Mouse (Mus musculus) adrenal gland, postnatal 25 days (tissue): ENCODE measurements around the gene Zfp740. TPM values are rescaled to one million over a fixed set of nuclear protein-coding genes. Genes with fewer than 3 reads are reported as not detected.

Source experiments
- DNase-seq: peaks from one replicate; pipeline ENCODE4 v3.0.0; 2021; ENCODE audit warnings: mixed read lengths
- total RNA-seq: library from RNA; stranded (reverse); gene quantifications from 2 replicates; pipeline ENCODE4 v1.2.3, GENCODE M21; 2021

The Zfp740 gene
- total RNA-seq, 1 experiment from 2014 or later, result 80.4 TPM

DNA sequence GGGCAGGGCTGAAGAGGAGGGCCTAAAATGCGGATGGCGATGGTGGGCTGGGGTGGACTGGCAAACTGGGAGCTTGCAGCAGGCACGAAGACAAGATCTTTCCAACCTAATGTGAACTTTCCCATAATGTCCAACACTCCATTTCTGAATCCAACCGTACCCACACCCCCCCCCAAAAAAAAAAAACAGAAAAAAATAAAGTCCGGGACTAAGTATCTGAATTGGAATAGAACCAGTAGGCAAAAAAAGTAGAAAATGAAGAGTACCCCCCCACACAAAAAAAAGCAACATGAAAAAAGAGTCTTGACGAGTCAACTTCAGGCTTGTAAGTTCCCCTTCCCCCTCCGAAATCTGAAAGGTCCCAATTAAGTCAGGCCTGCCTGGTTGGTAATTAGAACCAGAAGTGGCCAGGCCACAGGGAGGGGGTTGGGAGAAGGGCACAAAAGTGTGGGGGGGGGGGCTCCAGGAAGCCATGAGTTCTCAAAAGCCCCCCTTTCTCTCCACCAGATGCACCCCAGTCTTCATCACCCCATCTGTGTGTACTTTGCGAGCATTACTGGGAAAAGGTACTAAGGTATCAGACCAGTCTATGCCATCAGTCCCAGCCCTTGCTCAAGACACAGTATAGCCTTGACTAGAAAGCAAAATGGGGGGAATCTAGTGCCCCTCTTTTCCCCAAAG is 45.2 kb downstream of the Zfp740 start:
- DNase-seq, result no peak

DNA sequence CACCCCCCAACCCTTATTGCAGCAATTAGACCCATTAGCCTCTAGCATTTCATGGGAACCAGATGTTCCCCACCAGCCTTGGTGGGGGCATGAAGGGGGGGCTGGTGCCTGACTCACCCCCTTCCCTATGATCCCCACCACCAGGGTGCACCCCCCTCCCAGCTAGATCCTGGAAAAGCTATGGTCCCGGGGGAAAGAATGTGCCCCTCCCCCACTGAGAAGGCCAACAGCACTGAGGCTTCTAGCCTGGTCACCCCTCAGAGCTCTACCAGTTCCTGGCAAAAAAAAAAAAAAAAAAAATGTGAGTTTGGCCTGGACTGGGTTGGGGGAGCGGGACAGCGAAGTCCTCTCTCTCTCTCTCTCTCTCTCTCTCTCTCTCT is 45.8 kb downstream of the Zfp740 start:
- DNase-seq, result no peak

DNA sequence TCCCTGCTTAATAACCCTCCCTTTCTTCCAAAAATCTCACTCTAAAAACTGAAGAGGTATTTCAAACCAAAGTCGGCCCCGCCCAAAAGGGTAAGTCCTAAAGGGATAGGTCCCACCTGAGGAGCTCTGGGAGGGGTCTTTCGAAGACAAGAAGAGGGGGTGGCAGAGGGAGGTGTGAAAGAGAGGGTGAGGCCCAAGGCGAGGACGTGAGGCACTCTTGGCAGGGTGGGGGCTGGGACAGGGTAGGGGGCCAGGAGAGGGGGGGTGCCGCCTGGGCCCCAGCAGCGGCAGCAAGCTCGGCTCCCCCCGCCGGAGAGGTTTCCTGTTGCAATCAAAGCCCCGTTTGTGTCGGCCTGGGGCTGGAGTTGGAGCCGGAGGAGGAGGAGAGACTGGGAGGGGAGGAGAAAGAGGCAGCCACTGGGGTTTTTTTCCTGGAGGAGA is 46.2 kb downstream of the Zfp740 start:
- no peak for DNase-seq

DNA sequence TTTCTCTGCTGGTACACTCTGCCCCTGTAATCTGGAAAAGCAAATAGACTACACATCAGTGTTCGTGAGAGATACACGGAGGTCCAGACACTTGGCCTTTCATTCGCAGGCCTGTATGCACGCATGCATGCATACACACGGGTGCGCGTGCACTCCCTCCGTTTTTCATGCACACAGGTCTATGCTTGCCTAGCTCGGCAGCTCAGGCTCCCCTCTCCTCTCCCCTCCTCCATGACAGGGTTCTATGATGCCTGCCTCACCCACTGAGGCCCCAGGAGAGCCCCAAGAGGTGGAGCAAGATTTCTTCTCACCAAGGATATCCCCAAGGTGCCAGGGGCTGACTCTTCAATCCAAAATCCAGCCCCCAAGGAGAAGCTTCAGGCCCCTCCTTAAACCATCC is 46.9 kb downstream of the Zfp740 start:
- no peak for DNase-seq

DNA sequence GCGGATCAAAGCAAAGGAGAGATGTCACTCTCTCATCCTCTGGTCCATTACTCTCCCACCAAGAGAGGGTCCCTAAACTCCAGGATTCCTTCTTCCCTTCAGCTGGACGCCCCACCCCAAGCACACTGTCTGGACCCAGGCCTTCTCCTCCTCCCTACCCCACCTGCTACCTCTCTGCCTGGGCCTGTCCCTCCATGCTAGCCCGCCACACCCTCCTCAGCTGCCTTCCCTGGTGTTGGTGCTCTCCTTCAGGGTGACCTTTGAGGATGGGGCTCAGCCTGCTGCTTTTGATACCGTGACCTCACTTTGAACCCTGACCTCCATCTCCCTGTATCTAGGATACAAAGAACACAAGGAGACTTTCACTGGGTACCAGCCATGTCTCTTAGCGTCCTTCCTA is 47.5 kb downstream of the Zfp740 start:
- DNase-seq, result no peak

DNA sequence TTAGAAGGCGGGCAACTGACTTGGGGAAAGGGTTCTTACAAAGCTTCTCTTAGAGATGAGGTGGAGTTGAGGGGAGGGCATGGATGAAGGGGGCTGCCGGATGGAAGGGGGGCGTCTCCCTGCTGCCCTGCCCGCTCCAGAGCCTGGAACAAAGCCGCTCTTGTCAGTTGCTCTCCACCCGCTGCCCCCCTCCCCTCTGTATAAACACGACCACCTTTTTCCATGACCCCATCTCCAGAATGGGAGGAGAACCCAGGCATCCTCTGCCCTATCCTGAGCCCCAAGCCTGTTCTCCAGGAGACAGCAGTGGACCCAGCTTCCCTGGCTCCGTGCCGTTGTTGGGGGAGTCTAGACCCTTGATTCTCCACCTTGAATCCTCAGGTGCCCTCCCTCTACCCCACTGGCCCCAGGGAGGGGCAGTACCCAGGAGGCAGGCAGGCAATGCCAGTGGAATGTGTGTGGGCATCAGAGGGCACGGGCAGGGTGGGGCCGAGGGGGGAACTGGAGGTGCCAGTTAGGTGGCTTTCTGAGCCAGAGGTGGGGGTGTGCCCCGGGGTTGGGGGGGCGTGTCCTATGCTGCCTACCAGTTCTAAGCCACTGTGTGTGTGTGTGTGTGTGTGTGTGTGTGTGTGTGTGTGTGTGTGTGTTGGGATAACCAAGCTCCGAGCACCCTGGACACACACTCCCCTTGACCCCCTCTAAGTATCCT is 52.7 kb downstream of the Zfp740 start:
- DNase-seq, result no peak

DNA sequence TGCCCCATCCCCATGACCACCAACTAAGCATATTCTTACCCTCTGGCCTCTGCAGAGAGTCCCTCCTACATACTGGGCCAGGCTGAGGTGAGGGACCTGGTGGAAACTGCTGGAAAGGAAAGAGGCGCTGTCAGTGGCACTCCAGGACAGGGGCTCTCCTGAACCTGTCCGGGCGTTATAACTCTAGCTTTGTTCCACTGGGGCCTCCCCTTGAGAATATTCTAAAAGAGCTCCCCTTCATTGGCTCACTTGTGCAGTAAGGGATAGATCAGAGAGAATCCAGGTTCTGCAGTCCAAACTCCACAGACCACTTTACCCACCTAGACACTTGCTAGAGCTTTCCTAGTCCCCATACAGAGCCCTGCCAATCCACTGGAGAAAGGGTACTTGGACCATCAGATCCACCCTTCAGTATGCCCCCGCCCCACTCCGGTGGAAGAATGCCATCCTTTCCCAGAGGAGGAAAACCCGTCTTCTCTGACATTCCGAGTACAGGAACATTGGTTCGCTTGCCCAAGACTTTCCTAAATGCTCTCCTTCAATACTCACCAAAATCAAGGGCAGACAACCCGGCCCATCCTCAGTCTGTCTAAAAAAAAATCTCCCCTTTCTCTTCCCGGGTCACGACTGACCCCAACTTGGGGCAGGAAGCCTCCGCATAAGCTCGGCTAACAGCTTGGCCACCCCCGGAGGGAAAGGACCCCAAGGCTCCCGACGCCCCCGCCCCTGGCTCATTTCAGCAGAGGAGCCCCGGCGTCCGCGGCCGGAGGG is 53.6 kb downstream of the Zfp740 start:
- no peak for DNase-seq

DNA sequence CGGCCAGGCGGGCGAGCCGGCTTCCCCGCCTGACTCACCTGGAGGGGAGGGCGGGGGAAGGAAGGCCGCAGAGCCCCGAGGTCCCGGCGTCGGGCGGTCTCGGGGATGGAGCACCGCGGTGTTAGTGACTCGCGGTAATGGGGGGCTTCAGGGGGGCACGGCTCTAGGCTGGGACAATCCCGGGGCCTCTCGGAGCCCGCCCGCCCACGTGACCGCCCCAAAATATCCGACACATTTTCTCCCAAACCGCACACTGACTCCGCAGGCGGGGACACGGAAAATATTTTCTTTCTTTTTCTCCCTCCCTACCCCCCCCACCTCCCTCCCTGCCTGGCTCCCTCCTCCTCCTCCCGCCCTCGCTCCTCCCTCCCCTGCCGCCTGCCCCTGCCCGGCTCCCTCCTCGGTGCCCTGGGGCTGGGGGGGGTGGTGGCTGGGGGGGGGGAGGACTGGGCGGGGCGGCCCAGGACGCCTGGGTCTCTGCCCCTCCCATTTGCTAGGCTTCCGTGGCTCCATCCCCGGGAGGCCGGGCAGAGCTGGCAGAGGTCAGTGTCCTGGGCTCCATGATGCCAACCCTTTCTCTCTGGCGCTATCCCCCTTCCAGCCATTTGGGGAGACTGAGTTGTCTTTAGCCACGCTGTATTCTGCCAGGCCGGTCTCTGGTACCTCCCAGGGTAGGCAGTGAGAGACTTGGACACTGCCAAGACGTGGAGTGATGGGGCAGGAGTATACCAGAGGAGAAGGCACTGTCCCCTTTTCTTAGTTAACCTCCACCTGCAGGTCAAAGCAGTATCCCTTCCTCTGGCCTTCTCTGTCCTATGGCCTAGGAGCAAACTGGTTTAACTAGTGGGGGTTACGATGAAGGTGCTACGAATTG is 54.4 kb downstream of the Zfp740 start, which contains the start of gene Rarg:
Gene Rarg (minus strand): TSS at position 316 of the 874 bp plus-strand sequence.
- peak; percentile 63 for DNase-seq

DNA sequence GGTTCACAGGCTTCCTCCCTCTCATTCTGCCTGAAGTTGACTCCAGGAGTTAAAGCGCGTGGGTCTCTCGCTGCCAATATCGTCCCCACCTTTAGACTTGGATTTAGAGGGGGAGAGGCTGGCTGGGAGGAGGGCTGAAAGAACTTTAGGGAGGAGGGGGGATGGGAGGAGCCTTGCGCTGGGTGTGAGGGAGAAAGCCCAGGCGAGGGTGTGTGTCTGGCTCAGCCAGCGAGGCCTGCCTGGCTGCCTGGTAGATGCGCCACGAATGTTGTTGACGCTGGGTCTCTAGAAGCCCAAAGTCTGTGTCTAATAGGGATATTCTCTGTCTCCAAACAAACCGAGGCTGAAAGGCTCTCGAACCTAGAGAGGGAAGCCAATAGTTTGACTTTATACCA is 55.0 kb downstream of the Zfp740 start:
- DNase-seq, result no peak

DNA sequence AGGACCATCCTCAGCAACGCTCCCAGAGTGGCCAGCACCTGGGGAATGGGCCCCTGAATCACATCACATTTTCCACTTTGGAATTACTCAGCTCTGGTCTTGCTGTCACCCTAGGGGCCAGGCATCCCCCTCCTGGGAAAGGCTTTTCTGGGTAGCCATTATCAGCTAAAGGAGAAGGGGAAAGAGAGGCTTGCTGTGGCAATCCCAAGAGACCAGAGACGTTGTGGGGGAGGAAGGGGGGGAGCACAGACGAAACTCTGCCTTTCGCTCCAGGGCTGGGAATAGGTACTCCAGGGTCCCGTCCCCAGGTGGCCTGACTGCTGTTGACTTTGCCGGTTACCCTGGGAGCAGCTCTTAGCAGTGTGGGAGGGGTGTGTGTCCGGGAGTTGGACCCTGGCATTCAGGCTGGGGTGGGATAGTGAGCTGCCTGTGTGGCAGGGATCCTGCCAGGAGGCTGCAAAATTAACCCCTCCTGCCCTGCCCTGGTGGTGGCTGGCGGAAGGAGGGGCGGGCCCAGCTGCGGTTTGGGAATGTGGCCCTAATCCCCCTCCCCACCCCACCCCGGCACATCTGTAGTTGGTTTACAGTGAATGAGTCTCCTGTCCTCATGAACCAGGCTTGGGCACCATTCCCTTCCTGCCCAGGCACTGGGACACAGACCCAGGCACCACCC is 55.7 kb downstream of the Zfp740 start:
- no peak for DNase-seq

DNA sequence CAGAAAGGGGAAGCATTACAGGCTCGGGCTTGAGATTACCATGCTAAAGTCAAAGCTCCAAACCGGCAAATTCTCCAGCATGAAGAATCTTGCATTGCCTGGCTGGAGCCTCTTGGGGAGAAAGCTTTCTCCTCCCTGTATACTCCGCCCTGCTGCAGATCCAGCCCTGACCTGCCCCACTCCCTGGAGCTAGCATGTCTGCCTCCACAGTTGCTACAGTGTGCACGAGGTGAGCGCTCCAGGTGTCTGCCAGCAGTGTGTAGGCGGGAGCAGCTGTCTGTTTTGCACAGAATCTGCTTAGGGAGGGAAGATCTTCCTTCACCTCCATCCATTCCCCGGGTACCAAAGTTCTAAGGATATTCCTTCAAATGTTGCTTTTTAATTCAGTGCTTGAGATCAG is 59.5 kb downstream of the Zfp740 start:
- DNase-seq, result no peak

DNA sequence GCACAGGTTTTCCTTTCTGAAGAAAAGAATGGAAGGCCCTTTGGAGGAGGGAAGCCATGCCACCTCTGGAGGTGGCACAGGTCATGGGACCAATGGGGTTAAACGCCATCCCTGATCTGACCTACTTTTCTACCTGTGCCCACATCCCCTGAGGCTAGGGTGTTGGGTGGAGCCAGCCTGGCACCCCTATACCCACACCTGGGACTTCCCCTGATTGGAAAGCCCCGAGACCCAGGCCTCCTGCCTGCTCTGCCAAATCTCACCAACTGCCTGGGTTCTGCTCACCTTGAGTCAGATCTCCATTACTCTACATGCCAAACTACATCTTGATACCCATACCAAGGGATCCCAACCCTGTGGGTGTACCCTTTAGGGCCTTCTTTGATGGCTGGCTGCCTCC is 60.0 kb downstream of the Zfp740 start:
- no peak for DNase-seq

Other genes with a start within 250 kb of the Zfp740 start
- not detected in 2 replicates for gene Krt78, start 249.0 kb upstream of the Zfp740 start, total RNA-seq
- gene Krt8, start 198.8 kb upstream of the Zfp740 start, total RNA-seq, result 0.36 and 1.00 TPM in 2 replicates
- gene Krt18, start 175.1 kb upstream of the Zfp740 start, total RNA-seq, result 1.5 and 1.8 TPM in 2 replicates
- gene Eif4b, start 129.5 kb upstream of the Zfp740 start, total RNA-seq, result 244 and 270 TPM in 2 replicates
- gene Tns2, start 102.8 kb upstream of the Zfp740 start, total RNA-seq, result 75.2 and 78.7 TPM in 2 replicates
- gene Spryd3, start 67.0 kb upstream of the Zfp740 start, total RNA-seq, result 29.4 and 40.3 TPM in 2 replicates
- 17.1 and 17.2 TPM in 2 replicates for gene Igfbp6, start 58.9 kb upstream of the Zfp740 start, total RNA-seq
- gene Soat2, start 52.7 kb upstream of the Zfp740 start, total RNA-seq, result 0.55 and 1.2 TPM in 2 replicates
- gene Csad, start 1.5 kb downstream of the Zfp740 start, total RNA-seq, result 76.1 and 76.8 TPM in 2 replicates
- 1.5 and 2.0 TPM in 2 replicates for gene Itgb7, start 28.7 kb downstream of the Zfp740 start, total RNA-seq
- 21.5 and 25.7 TPM in 2 replicates for gene Rarg, start 54.3 kb downstream of the Zfp740 start, total RNA-seq
- gene Gm9918, start 67.3 kb downstream of the Zfp740 start, total RNA-seq, result 0.15 TPM in 1 of 2 replicates, not detected in the other
- 36.3 and 36.7 TPM in 2 replicates for gene Mfsd5, start 76.2 kb downstream of the Zfp740 start, total RNA-seq
- 4.1 and 6.3 TPM in 2 replicates for gene Espl1, start 93.0 kb downstream of the Zfp740 start, total RNA-seq
- 379 TPM in 2 replicates for gene Pfdn5, start 122.9 kb downstream of the Zfp740 start, total RNA-seq
- 72.4 and 77.8 TPM in 2 replicates for gene Myg1, start 128.5 kb downstream of the Zfp740 start, total RNA-seq
- gene Aaas, start 147.5 kb downstream of the Zfp740 start, total RNA-seq, result 14.4 and 24.0 TPM in 2 replicates
- 0.15 TPM in 1 of 2 replicates, not detected in the other for gene Sp7, start 163.9 kb downstream of the Zfp740 start, total RNA-seq
- gene Sp1, start 202.9 kb downstream of the Zfp740 start, total RNA-seq, result 49.9 and 82.8 TPM in 2 replicates
- 1.4 and 1.9 TPM in 2 replicates for gene Amhr2, start 242.1 kb downstream of the Zfp740 start, total RNA-seq